Mouse (Mus musculus) MEL (cell line): ENCODE data around the gene Kcnk13.

Experiments
- CHD2 ChIP-seq: IDR thresholded peaks from 2 replicates; pipeline ENCODE4 v1.6.1; 2011; ENCODE audit warnings: low read length, improper control_type of control experiment
- CTCF ChIP-seq, 3 experiments: IDR thresholded peaks in 2 of 3; conservative IDR thresholded peaks in 1 of 3; 2 replicates each; pipeline ENCODE4 v1.5.1; 2011 to 2012; ENCODE audit warnings: low read length in 3 of 3, low read depth in 2 of 3, mild to moderate bottlenecking in 2 of 3, improper control_type of control experiment in 1 of 3, inconsistent platforms in 1 of 3, mixed read lengths in 1 of 3, moderate library complexity in 1 of 3; ENCODE audit not compliant: control insufficient read depth in 1 of 3, insufficient read depth in 1 of 3, poor library complexity in 1 of 3, severe bottlenecking in 1 of 3
- E2F4 ChIP-seq: IDR thresholded peaks from 2 replicates; pipeline ENCODE4 v1.6.1; 2011; ENCODE audit warnings: low read depth, low read length, improper control_type of control experiment, borderline replicate concordance
- GATA1 ChIP-seq: IDR thresholded peaks from 2 replicates; pipeline ENCODE4 v1.6.1; 2011; ENCODE audit warnings: low read depth, low read length, improper control_type of control experiment
- MAFK ChIP-seq: IDR thresholded peaks from 2 replicates; pipeline ENCODE4 v1.6.1; 2011; ENCODE audit warnings: low read depth, mild to moderate bottlenecking, low read length, improper control_type of control experiment, borderline replicate concordance
- MAZ ChIP-seq: IDR thresholded peaks from 2 replicates; pipeline ENCODE4 v1.6.1; 2012; ENCODE audit warnings: low read depth, mild to moderate bottlenecking, inconsistent platforms, low read length, improper control_type of control experiment
- MXI1 ChIP-seq: IDR thresholded peaks from 2 replicates; pipeline ENCODE4 v1.6.1; 2011; ENCODE audit warnings: mild to moderate bottlenecking, low read depth, low read length, improper control_type of control experiment
- NELFE ChIP-seq: IDR thresholded peaks from 2 replicates; pipeline ENCODE4 v1.6.1; 2011; ENCODE audit warnings: low read depth, low read length, improper control_type of control experiment
- POLR2A ChIP-seq, 2 experiments: IDR thresholded peaks; 2 replicates each; pipeline ENCODE4 v1.6.1; 2011 to 2012; ENCODE audit warnings: low read length in 2 of 2, mild to moderate bottlenecking in 2 of 2, control low read depth in 1 of 2, improper control_type of control experiment in 1 of 2, low read depth in 1 of 2, moderate library complexity in 1 of 2; ENCODE audit not compliant: control insufficient read depth in 1 of 2, insufficient read depth in 1 of 2, poor library complexity in 1 of 2
- RCOR1 ChIP-seq: IDR thresholded peaks from 2 replicates; pipeline ENCODE4 v1.6.1; 2012; ENCODE audit warnings: low read depth, mild to moderate bottlenecking, inconsistent platforms, low read length, improper control_type of control experiment
- SMC3 ChIP-seq: IDR thresholded peaks from 2 replicates; pipeline ENCODE4 v1.6.1; 2011; ENCODE audit warnings: low read depth, low read length, improper control_type of control experiment
- TBP ChIP-seq: IDR thresholded peaks from 2 replicates; pipeline ENCODE4 v1.8.0; 2011; ENCODE audit warnings: low read depth, low read length, improper control_type of control experiment
- ZNF384 ChIP-seq: IDR thresholded peaks from 2 replicates; pipeline ENCODE4 v1.6.1; 2012; ENCODE audit warnings: low read depth, mild to moderate bottlenecking, inconsistent platforms, low read length, improper control_type of control experiment

DNA sequence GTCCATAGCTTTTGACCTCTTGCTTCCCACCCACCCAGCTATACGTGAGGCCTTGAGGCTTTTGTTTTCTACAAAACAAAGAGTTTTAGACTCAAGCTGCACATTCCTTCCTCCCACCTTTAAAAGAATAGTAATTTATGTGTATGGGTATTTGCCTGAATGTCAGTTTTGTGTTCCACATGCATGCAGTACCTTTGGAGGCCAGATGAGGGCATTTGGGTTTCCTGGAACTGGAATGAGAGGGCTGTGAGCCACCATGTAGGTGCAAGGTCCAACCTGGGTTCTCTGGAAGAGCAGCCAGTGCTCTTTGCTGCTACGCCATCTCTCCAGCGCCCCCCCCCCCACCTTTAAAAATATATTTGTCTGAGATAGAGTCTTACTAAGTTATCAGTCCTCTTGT lies 43.3 kb upstream of the Kcnk13 start:
- TF ChIP-seq CHD2 (no peak), SMC3 (peak; percentile 61), POLR2A (IDR thresholded peaks at IDR 0.05; ENCODE audit: control insufficient read depth in 1 of 2, insufficient read depth in 1 of 2, low read depth in 1 of 2, low read length in 2 of 2, poor library complexity in 1 of 2) (no peak), CTCF (IDR thresholded peaks at IDR 0.05 in 2 of 3, conservative IDR thresholded peaks at IDR 0.05 in 1 of 3; ENCODE audit: control insufficient read depth in 1 of 3, insufficient read depth in 1 of 3, low read depth in 2 of 3, low read length in 3 of 3, poor library complexity in 1 of 3, severe bottlenecking in 1 of 3) (peak; percentile 36 to 57 (median 54)), E2F4 (no peak), GATA1 (no peak), MXI1 (no peak), ZNF384 (no peak), RCOR1 (no peak), TBP (no peak), MAFK (no peak), MAZ (no peak), NELFE (no peak)
